Mouse (Mus musculus): ENCODE measurements around the gene Tex22.

The Tex22 gene

GRCm38 (mm10) chr12:113060178-113060577 lies 14.1 kb upstream of the Tex22 start:
- no peak for DNase-seq

DNA sequence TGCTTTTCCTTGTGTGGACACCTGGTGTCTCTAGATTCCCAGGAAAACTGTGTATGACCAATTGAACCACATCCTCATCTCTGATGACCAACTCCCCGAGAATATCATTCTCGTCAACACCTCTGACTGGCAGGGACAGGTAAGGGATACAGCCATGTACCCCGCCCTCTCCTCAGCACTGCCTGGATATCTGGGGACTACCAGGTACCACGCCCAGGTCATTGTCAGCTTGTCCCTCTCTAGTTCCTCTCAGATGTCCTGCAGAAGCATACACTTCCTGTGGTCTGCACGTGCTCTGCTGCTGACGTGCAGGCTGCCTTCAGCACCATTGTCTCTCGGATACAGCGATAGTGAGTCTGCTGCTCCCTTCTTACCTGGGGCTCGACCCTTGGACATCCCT lies 12.7 kb upstream of the Tex22 start:
- DNase-seq: no peak

- no peak for DNase-seq
Observed at GRCm38 (mm10) chr12:113062201-113062600, 12.1 kb upstream of the Tex22 start.

DNA sequence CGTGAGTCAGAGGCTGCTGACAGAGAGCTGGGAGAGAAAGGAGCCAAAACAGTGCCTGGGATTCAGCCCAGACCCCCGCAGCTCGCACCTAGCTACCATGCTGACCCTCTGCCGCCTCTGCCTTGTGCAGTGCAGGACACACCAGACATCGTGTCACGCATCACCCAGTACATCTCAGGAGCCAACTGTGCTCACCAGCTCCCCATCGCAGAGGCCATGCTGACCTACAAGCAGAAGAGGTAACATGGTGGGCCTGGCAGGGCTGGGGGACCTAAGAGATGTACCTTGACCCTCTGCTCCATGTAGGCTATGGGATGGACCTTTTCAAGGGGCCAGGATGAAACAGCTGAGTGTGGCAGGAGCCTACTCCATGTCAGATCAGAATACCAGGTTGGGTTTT lies 10.6 kb upstream of the Tex22 start:
- DNase-seq: no peak

DNA sequence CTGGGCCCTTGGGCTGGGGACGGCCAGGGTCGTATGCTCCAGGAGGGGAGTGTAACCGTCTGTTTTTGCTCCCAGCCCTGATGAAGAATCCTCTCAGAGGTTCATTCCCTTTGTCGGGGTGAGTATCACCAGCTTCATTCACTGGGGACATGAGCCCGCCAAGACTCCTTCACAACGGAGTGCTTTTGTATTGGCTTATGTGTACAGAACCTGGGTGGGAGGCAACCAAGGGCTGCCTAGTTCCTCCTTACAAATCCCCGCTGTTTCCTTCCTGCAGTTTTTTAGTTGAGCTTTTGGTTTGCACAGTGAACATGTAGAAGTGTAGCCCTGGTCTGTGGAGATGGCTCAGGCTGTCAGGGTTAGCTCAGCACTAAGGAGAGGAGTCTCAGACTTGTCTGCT lies 6.3 kb upstream of the Tex22 start:
- DNase-seq: no peak

DNA sequence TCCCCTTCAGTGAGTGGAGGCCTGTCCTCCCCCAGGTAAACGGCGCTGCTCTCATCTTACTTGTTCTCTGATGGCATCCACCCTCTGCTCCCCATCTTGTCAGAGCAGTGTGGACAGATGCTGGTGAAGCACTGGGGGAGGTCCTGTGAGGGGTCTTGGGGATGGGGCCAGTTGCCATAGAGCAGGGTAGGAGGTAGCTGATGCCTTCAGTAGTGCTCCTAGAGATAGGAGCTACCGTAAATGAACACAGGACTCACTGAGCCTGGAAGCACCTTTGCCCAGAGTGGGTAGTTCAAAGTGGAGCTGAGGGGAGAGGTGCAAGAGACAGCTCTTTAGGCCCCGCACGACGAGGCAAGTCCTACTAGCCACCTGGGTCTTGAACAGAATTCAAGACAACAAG lies 4.9 kb upstream of the Tex22 start:
- DNase-seq: no peak

GRCm38 (mm10) chr12:113071321-113071720 lies 3.0 kb upstream of the Tex22 start:
- no peak for DNase-seq

DNA sequence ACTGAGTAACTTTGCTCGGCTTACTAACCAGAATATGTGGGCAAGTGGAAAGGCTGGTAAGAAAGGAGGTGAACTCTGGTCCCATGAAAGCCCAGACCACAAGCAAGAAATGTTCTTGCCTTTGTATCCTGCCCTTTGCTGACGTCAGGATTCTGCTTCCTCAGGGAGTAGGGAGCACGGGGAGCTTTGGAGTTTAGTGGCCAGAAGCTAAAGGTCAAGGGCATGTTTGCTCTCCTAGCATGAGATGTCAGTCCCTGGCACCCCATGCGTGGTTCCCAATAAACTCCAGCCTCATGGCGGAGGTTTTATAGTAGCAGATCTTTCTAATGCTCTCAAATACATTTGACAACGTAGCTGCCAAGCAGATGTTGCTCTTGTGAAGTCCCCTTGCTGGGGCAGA lies 2.5 kb upstream of the Tex22 start:
- no peak for DNase-seq

- peak; percentile 58 for DNase-seq
Observed at GRCm38 (mm10) chr12:113073420-113074328, 628 bp upstream of the Tex22 start.

DNA sequence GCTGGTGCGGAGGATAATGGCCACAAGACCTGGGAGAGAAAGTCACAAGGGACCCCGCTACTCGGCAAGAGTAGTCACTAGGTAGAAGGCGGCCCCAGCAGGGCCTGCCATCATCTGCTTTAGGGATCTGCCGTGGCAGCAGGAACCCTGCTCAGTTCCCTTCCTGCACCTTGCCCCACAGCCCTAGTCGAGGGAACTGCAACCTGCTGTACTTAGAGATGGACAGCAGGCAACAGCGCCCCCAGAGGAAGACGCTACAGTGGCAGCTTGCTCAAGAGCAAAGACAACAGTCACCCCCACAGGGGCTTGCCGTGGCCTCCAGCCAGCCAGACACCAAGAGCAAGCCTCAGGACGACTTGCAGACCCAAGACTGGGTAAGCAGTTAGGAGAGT lies 757 bp downstream of the Tex22 start:
- DNase-seq: peak; percentile 88

DNA sequence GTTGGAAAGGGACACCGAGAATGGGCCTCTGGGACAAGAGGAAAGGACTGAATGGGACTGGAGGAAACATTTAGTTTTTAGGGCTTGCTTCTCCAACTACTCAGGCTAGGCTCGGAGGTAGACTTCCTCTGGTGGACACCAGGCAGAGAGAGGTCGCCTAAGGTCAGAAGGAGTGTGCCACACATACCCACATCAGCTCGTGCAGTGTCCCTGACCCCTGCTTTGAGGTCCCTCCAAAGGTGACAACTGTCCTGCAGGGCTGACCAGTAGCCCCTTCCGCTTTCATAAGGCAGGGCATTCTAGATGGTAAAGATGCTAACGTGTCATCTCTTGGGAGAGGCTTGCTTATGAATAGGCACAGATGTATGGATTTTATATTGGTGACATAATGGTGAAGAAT lies 1.2 kb downstream of the Tex22 start:
- DNase-seq: no peak

- no peak for DNase-seq
Observed at GRCm38 (mm10) chr12:113087276-113087675, 13.0 kb downstream of the Tex22 start.

GRCm38 (mm10) chr12:113088026-113088425 lies 13.7 kb downstream of the Tex22 start:
- no peak for DNase-seq

- DNase-seq: no peak
Observed at GRCm38 (mm10) chr12:113089107-113089506, 14.8 kb downstream of the Tex22 start.

GRCm38 (mm10) chr12:113090053-113090452 lies 15.8 kb downstream of the Tex22 start:
- no peak for DNase-seq

DNA sequence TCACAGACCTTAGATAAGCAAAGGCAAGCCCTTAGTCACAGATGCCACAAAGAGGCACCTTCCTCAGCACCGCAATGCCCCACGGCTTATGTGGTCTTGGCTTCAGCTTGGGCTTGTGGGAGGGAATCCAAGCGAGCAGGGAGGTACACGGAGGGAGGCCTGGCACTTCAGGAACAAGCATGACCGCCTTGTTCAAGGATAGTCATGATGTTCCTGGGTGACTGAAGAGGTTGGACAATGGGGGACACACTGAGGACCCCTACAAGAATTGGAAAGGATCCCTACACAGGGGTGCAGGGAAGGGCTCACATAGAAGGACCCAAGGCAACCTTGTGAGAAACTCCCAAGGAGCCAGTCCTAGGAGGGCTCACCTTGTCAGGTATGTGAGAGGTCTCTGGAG lies 22.7 kb downstream of the Tex22 start:
- DNase-seq: no peak

DNA sequence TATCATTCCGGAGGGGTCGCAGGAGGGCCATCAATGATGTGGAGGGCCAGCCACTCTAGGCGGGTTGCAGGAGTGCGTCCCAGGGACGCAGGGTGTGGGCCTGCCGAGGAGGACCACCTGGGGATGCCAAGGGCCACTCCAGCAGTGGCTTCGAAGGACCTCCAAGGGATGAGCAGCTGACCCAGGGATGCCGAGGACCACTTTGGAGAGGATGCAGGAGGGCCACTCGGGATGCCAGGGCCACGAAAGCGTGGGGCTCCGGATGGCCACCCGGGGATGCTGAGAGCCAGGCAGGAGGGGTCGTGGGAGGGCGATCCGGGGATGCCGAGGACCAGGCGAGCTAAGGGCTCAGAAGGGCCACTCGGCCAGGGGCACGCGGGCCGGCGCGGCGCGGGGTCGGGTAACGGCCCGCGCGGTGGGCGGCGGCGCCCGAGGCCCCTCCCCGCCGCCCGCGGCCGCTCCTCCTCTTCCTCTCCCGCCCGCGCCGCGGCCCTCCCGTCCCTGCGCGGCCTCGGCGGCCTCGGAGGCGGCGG lies 23.5 kb downstream of the Tex22 start, which contains the start of gene Mta1:
Gene Mta1 (plus strand): TSS at position 530 of the 533 bp plus-strand sequence.
- DNase-seq: peak; percentile 56

GRCm38 (mm10) chr12:113098530-113099151 lies 24.3 kb downstream of the Tex22 start:
- peak; percentile 54 for DNase-seq

GRCm38 (mm10) chr12:113099470-113100237 lies 25.4 kb downstream of the Tex22 start:
- no peak for DNase-seq

DNA sequence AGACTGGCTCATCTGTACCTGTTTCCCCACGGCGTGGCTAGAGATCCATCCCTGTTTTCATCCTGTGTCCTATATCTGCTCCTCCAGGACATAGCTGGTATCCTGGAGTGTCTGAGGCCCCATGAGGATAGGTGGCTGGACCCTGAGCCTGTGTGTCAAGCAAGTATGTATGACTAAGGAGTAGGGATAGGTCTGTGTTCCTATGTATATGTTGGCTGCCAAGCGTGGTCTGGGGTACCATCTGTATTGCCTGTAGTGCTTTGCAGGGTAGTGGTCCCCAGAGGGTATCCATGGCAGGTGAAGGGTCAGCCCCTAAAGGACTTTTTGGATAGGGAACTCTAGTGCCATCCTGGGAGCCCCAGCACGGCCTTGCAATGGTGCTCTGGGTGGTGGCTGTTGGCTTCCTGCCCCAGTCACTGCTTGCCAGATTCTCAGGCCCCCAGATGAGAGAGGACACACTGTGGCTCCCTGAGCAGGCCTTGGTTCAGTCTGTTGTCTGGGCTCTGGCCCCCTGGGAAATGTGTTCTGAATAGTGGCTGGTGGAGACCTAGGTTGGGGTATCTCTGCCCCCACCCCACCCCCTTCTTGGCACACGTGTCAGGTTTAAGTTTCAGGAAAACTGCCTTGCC lies 26.3 kb downstream of the Tex22 start:
- peak; percentile 64 for DNase-seq

- no peak for DNase-seq
Observed at GRCm38 (mm10) chr12:113101251-113101960, 27.1 kb downstream of the Tex22 start.

GRCm38 (mm10) chr12:113102461-113102860 lies 28.2 kb downstream of the Tex22 start:
- peak; percentile 63 for DNase-seq
